Mouse (Mus musculus): Measurements from ENCODE around the gene Krt31.

Krt31 gene

GRCm38 (mm10) chr11:100004846-100005245 is 45.5 kb downstream of the Krt31 start:
- DNase-seq = peak; percentile 33

DNA sequence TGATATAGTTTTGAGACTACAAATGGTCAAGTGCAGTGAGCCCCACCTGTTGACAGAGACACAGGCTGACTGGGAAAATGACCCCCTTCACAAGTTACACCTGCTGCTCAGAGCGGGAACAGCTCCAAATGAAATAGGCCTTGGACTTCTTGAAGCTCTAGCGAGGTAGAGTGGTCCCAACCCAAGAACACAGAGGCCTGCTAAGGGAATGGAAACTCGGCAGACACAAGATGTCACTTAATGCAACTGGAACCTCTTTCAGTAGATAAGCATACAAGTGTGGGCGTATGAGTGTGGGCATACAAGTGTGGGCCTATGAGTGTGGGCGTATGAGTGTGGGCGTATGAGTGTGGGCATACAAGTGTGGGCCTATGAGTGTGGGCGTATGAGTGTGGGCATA is 51.3 kb downstream of the Krt31 start:
- DNase-seq = no peak

Data from kidney, adult 18-20 months (tissue).